In genomic region chr4:132066101-132066773, GRCm38 (mm10) we compare ENCODE assay signal across 8 mouse cellular contexts. TPM values are rescaled to one million over a fixed set of nuclear protein-coding genes. Genes with fewer than 3 reads are reported as not detected.
DNase-seq lines count a peak whose midpoint lies in the region; ATAC-seq lines count a peak whose summit lies in the region.

No protein-coding gene starts in this region.

- peaks cover 36% of the 10 kb centered on the region for H3K4me1 ChIP-seq in brown adipose tissue, adult 24 weeks (ENCODE audit: control insufficient read depth, insufficient read depth, insufficient read length, low read length)
- H3K4me1 ChIP-seq in heart, embryonic 11.5 days (ENCODE audit: control insufficient read depth, insufficient read depth, low read length): peaks cover 67% of the 10 kb centered on the region
- H3K4me1 ChIP-seq in liver, embryonic 13.5 days (replicated peaks): peaks cover 99% of the 10 kb centered on the region

- peak overlapping the region; percentile 72 for H3K27ac ChIP-seq in brown adipose tissue, adult 24 weeks (replicated peaks; ENCODE audit: low read depth, low read length)
- no peak overlapping the region for H3K27ac ChIP-seq in heart, embryonic 11.5 days (ENCODE audit: low read depth, low read length)
- H3K27ac ChIP-seq in liver, embryonic 13.5 days: peak overlapping the region; percentile 80

- no peaks in the 10 kb centered on the region for H3K27me3 ChIP-seq in heart, embryonic 11.5 days (ENCODE audit: control insufficient read depth, insufficient read depth, low read length)
- H3K27me3 ChIP-seq in liver, embryonic 13.5 days: no peaks in the 10 kb centered on the region

- H3K9me3 ChIP-seq in heart, embryonic 11.5 days (replicated peaks; ENCODE audit: control insufficient read depth, low read length): no peaks in the 10 kb centered on the region
- no peaks in the 10 kb centered on the region for H3K9me3 ChIP-seq in liver, embryonic 13.5 days (replicated peaks)

- 60% methylated on average over 10 of the region's 10 CpGs for WGBS in heart, embryonic 11.5 days (ENCODE audit: insufficient replicate concordance)
- 60% methylated on average over 10 of the region's 10 CpGs for WGBS in liver, embryonic 13.5 days (ENCODE audit: insufficient replicate concordance)

- peak overlapping the region; percentile 14 for H3K4me2 ChIP-seq in heart, embryonic 11.5 days
- peak overlapping the region; percentile 98 for H3K4me2 ChIP-seq in liver, embryonic 13.5 days

- H3K4me3 ChIP-seq in brown adipose tissue, adult 24 weeks (ENCODE audit: insufficient read depth, low read depth, low read length): no peak overlapping the region
- H3K4me3 ChIP-seq in heart, embryonic 11.5 days (ENCODE audit: low read depth, low read length): no peak overlapping the region
- H3K4me3 ChIP-seq in liver, embryonic 13.5 days (replicated peaks): peak overlapping the region; percentile 99

- H3K36me3 ChIP-seq in heart, embryonic 11.5 days (ENCODE audit: control insufficient read depth, insufficient read depth, low read length): no peaks in the 10 kb centered on the region
- H3K36me3 ChIP-seq in liver, embryonic 13.5 days: peaks cover 97% of the 10 kb centered on the region

- H3K9ac ChIP-seq in heart, embryonic 11.5 days (ENCODE audit: low read depth, low read length): 0 out of 2 replicates have a peak overlapping the region, but pooled peaks have one; percentile 13
- H3K9ac ChIP-seq in liver, embryonic 13.5 days: peak overlapping the region; percentile 97

- DNase-seq in gastrocnemius, adult 18-20 months (ENCODE audit: low spot score): peak; percentile 60
- no peak for DNase-seq in gastrocnemius, postnatal 4 days (ENCODE audit: low spot score in 2 of 2)
- DNase-seq in liver, embryonic 13.5 days: no peak
- no peak for DNase-seq in B cell, adult 2 months
- no peak for DNase-seq in right cerebral cortex, adult 2 months (ENCODE audit: low spot score in 2 of 2)
- no peak for DNase-seq in embryo, embryonic 10 days (ENCODE audit: low spot score)

- ATAC-seq in heart, embryonic 11.5 days (replicated peaks; ENCODE audit: insufficient number of reproducible peaks, low FRiP score, low TSS enrichment): no peak
- no peak for ATAC-seq in liver, embryonic 13.5 days (ENCODE audit: low read depth)

RNA-seq across cellular contexts. Expression of gene Gm10300, which starts 8.3 kb away (rescaled TPM):
- total RNA-seq in gastrocnemius, adult 18-20 months (2021): under 1 TPM in 1 of 2 experiments, not detected in 1; 0.09 TPM
- under 1 TPM in 1 of 2 experiments, not detected in 1; 0.10 TPM for total RNA-seq in gastrocnemius, postnatal 4 days (2021)
- not detected in 2 replicates for polyA plus RNA-seq in brown adipose tissue, adult 24 weeks (2012; ENCODE audit: insufficient read depth, insufficient read length, missing spikeins)
- polyA plus RNA-seq in heart, embryonic 11.5 days (2014; fragmentation: Nextera tagmentation; extraction: Ambion mirVana): 0.10 and 0.20 TPM in 2 replicates
- polyA plus RNA-seq in liver, embryonic 13.5 days (2015; fragmentation: Nextera tagmentation; extraction: Ambion mirVana): 0.39 and 0.63 TPM in 2 replicates

RNA-seq across cellular contexts. Expression of gene Epb41, which starts 8.9 kb away (rescaled TPM):
- 100 to 1,000 TPM; 108 to 134 TPM for total RNA-seq in gastrocnemius, adult 18-20 months (2021)
- total RNA-seq in gastrocnemius, postnatal 4 days (2021): 10 to 100 TPM; 35.5 to 43.1 TPM
- 37.1 and 44.1 TPM in 2 replicates for polyA plus RNA-seq in brown adipose tissue, adult 24 weeks (2012; ENCODE audit: insufficient read depth, insufficient read length, missing spikeins)
- 67.5 and 73.2 TPM in 2 replicates for polyA plus RNA-seq in heart, embryonic 11.5 days (2014; fragmentation: Nextera tagmentation; extraction: Ambion mirVana)
- polyA plus RNA-seq in liver, embryonic 13.5 days (2015; fragmentation: Nextera tagmentation; extraction: Ambion mirVana): 147 and 193 TPM in 2 replicates
